Mouse (Mus musculus) kidney, postnatal 10 days (tissue): Measurements from ENCODE around the gene Gcsh.

ENCODE experiments used
- DNase-seq: peaks from one replicate; pipeline ENCODE4 v3.0.0; 2021; ENCODE audit warnings: mixed read lengths

The Gcsh gene

GRCm38 (mm10) chr8:116993095-116993867 is at the start of gene Gcsh:
Gcsh (minus strand) TSS chr8:116993537.
- DNase-seq = peak; percentile 99

- DNase-seq = no peak
Observed at GRCm38 (mm10) chr8:117039843-117040242, 46.5 kb upstream of the Gcsh start.

GRCm38 (mm10) chr8:117037374-117037935 is 44.1 kb upstream of the Gcsh start:
- DNase-seq = no peak

GRCm38 (mm10) chr8:117033393-117033792 is 40.1 kb upstream of the Gcsh start:
- DNase-seq = no peak

- no peak for DNase-seq
Observed at GRCm38 (mm10) chr8:117032609-117033008, 39.3 kb upstream of the Gcsh start.

GRCm38 (mm10) chr8:117031476-117031875 is 38.1 kb upstream of the Gcsh start:
- no peak for DNase-seq

- DNase-seq = no peak
Observed at GRCm38 (mm10) chr8:117028686-117029085, 35.3 kb upstream of the Gcsh start.

GRCm38 (mm10) chr8:117027601-117028000 is 34.3 kb upstream of the Gcsh start:
- no peak for DNase-seq

- DNase-seq = peak; percentile 43
Observed at GRCm38 (mm10) chr8:117022297-117022993, 29.1 kb upstream of the Gcsh start.

- DNase-seq = no peak
Observed at GRCm38 (mm10) chr8:117019323-117020275, 26.3 kb upstream of the Gcsh start.

GRCm38 (mm10) chr8:117017896-117018295 is 24.6 kb upstream of the Gcsh start:
- no peak for DNase-seq

- DNase-seq = no peak
Observed at GRCm38 (mm10) chr8:117017006-117017405, 23.7 kb upstream of the Gcsh start.

GRCm38 (mm10) chr8:117015670-117016069 is 22.3 kb upstream of the Gcsh start:
- no peak for DNase-seq

GRCm38 (mm10) chr8:117011366-117011765 is 18.0 kb upstream of the Gcsh start:
- no peak for DNase-seq

GRCm38 (mm10) chr8:116994016-116994716 is 829 bp upstream of the Gcsh start:
- DNase-seq = peak; percentile 5

- peak; percentile 70 for DNase-seq
Observed at GRCm38 (mm10) chr8:116992176-116992971, 963 bp downstream of the Gcsh start.

- DNase-seq = peak; percentile 24
Observed at GRCm38 (mm10) chr8:116991241-116991640, 2.1 kb downstream of the Gcsh start.

GRCm38 (mm10) chr8:116989842-116990241 is 3.5 kb downstream of the Gcsh start:
- DNase-seq = no peak

- peak; percentile 84 for DNase-seq
Observed at GRCm38 (mm10) chr8:116980117-116980516, 13.2 kb downstream of the Gcsh start.

- DNase-seq = peak; percentile 99
Observed at GRCm38 (mm10) chr8:116978631-116979256, 14.6 kb downstream of the Gcsh start, which contains the start of gene 1700030J22Rik. 1700030J22Rik (minus strand) TSS chr8:116978959.

- no peak for DNase-seq
Observed at GRCm38 (mm10) chr8:116978052-116978451, 15.3 kb downstream of the Gcsh start.
